Mouse (Mus musculus) cerebellum, adult 2 months (tissue): ENCODE data around the gene Fcrla. TPM values are rescaled to one million over a fixed set of nuclear protein-coding genes. Genes with fewer than 3 reads are reported as not detected.
"Not testable (repeated sequence)": the region's sequence is repeated elsewhere in the genome, so short reads cannot be mapped to it uniquely, and the experiment has no call there.

ENCODE experiments used
- DNase-seq, 2 experiments: peaks; one replicate each; pipeline ENCODE4 v3.0.0; 2021
- H3K27ac ChIP-seq: fragments of 200-500 bp; 2 replicates; pipeline ENCODE4 v1.5.1; 2012; ENCODE audit warnings: low read length, control low read depth, inconsistent platforms; ENCODE audit not compliant: insufficient read depth
- H3K27me3 ChIP-seq: fragments of 200-500 bp; 2 replicates; pipeline ENCODE4 v1.6.1; 2012; ENCODE audit warnings: inconsistent platforms, mild to moderate bottlenecking, low read length, moderate library complexity; ENCODE audit not compliant: control insufficient read depth, insufficient read depth
- H3K4me1 ChIP-seq: fragments of 200-500 bp; 2 replicates; pipeline ENCODE4 v1.6.1; 2011; ENCODE audit warnings: low read length; ENCODE audit not compliant: control insufficient read depth, insufficient read depth
- H3K4me3 ChIP-seq: fragments of 200-500 bp; replicated peaks from 2 replicates; pipeline ENCODE3; 2011; ENCODE audit warnings: mild to moderate bottlenecking, low read depth, low read length, control low read depth; ENCODE audit not compliant: insufficient read depth
- CTCF ChIP-seq: fragments of 200-500 bp; IDR thresholded peaks from 2 replicates; pipeline ENCODE4 v1.5.1; 2011; ENCODE audit warnings: low read depth, mild to moderate bottlenecking, control low read depth, low read length, moderate library complexity, borderline replicate concordance; ENCODE audit not compliant: insufficient read depth
- POLR2A ChIP-seq: fragments of 200-500 bp; IDR thresholded peaks from 2 replicates; pipeline ENCODE4 v1.6.1; 2011; ENCODE audit warnings: low read length, control low read depth, borderline replicate concordance; ENCODE audit not compliant: insufficient read depth
- WGBS: fragments of 180-500 bp; shearing (Covaris S2); methylation state at CpG from one replicate; pipeline ENCODE4 v1.1.7; 2018; 5-methylcytosine and 5-hydroxymethylcytosine counted together
- polyA plus RNA-seq: library from polyadenylated mRNA; depleted of rRNA; stranded (reverse); fragments of >200 nt; gene quantifications from 2 replicates; pipeline ENCODE4 v1.2.3, GENCODE M21; 2012; rRNA removed

The Fcrla gene
- polyA plus RNA-seq: 0.19 and 0.23 TPM in 2 replicates

DNA sequence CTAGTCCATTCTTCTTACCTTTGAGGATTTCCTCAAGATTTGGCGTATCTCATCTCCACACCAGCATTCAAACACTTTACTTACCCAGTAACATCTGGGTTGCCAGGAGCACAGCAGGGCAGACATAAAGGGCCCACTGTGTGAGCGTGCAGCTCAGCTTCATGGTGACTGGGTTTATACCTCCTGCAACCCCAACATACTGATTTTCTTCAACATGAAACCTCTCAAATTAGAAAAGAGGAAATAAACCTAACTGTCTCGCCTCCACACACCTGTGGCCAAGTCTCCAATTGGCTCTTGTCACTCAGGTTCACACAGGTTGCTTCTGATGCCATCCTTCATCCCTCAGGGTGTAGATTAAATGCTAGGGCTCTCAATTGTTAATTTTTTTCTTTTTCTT, at the start of gene Fcrla:
Gene Fcrla, minus strand, starts transcription at position 206 of the 400 bp plus-strand sequence.
- Histone ChIP-seq H3K4me3 (no peak within 1 kb of the TSS), H3K27ac (no peak within 1 kb of the TSS), H3K4me1 (no peaks in the 10 kb centered on the region), H3K27me3 (no peaks in the 10 kb centered on the region)
- TF ChIP-seq CTCF (no peak), POLR2A (no peak)
- no peak for DNase-seq
- WGBS: 77% methylated on average over 3 of the region's 3 CpGs

DNA sequence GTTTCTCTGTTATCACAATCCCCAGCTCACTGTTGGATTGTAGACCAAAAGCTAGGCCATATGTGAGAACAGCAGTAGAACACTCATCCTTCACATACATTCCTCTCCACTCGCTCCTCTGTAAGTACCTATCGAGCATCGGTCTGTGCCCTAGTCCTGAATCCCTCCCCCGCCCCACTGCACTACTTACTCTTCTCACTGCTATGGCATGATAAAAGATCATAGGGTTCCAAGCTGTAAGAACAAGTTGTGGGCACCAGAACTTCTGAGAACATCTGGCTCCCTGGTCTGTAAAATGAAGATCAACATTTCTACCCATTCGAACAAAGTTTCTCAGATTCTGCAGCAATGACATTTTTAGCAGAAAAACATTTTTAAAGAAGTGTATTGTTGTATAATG, 49.1 kb upstream of the Fcrla start, which contains the start of gene Fcgr2b:
Gene Fcgr2b, minus strand, starts transcription at position 101 of the 400 bp plus-strand sequence.
- Histone ChIP-seq H3K27me3 (no peaks in the 10 kb centered on the region), H3K4me1 (no peaks in the 10 kb centered on the region; the same call in 1 of the 2 replicates), H3K27ac (no peak within 1 kb of the TSS), H3K4me3 (no peak within 1 kb of the TSS)
- WGBS: 91% methylated on average over 5 of the region's 5 CpGs
- no peak for DNase-seq
- no peak for TF ChIP-seq POLR2A

DNA sequence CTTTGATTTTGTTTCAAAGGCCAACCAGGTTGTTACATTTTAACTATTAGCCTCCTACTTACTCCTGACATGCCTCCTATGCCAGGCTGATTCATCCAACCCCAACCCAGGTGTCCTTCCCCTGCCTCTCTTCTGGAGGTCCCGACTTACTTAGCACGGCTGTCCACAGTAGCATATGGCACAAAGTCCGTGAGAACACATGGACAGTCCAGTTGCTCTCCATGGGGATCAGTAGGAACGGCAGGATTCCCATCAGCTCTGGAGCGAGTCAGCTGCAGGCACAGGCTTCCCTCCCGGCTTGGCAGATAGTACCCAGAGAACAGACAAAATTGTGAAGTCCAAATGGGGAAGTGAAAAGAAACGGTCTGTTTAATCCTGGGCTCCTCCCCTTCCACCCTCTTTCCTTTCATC, 48.4 kb upstream of the Fcrla start:
- no peak overlapping the region for H3K4me3 ChIP-seq
- WGBS: 7% methylated on average over 7 of the region's 7 CpGs
- no peaks in the 10 kb centered on the region for H3K27me3 ChIP-seq
- H3K27ac ChIP-seq: no peak overlapping the region
- no peak for TF ChIP-seq CTCF
- TF ChIP-seq POLR2A: no peak
- no peaks in the 10 kb centered on the region; the same call in 1 of the 2 replicates for H3K4me1 ChIP-seq
- peak in 1 of 2 experiments; percentile 27 for DNase-seq

DNA sequence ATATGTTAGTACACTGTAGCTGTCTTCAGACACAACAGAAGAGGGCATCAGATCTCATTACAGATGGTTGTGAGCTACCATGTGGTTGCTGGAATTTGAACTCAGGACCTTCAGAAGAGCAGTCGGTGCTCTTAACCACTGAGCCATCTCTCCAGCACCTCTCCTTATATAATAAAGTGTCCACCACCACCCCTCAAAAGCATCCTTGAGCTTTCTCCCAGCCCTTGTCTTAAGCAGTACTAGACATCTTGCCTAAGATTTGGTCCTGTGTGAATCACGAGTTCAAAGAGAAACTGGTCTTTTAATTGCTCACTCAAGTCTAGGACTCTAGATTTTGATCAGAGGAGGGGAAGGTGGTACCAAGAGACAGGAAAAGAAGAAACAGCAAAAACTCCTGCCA, 48.0 kb upstream of the Fcrla start:
- not testable (repeated sequence) for H3K4me1 ChIP-seq, DNase-seq, H3K4me3 ChIP-seq, H3K27ac ChIP-seq, H3K27me3 ChIP-seq
- WGBS: 69% methylated on average over 2 of the region's 2 CpGs

DNA sequence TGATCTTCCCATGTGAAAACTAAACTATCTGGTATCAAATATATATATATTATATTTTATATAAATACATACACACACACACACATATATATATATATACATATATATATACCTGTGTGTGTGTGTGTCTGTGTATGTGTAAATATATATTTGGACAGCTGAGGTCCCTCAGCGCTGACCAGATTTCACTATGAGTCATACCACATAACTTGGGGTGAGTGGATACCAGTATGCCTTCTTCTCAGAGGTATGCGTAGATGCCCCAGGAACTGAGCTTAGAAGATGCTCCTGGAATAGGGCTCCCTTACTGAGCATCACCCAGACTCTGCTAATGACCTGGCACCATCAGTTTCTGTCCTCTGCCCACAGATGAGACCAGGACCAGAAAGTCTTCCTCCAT, 47.4 kb upstream of the Fcrla start:
- DNase-seq: no peak
- H3K27me3 ChIP-seq: no peaks in the 10 kb centered on the region
- H3K4me1 ChIP-seq: no peaks in the 10 kb centered on the region; the same call in 1 of the 2 replicates
- H3K4me3 ChIP-seq: no peak overlapping the region
- no peak overlapping the region for H3K27ac ChIP-seq
- WGBS: 98% methylated on average over 2 of the region's 2 CpGs
- no peak for TF ChIP-seq CTCF
- no peak for TF ChIP-seq POLR2A

DNA sequence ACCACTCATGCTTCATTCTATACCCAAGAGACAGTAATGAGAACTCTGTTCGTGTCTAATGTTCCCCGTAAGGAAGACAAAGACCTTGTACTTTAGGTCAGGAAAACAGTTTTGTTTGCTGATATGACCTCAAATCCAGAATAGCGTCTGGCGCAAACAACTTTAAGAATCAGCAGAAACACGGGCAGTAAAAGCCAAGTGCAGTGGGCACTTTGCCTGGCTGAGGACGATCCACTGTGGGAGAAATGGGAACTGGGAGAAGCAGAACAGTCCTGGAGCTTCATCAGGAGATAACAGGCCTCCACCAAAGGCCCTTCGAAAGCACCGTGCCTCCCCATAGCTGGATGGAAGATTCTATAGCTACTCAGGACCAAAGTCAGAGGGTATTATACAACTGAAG, 46.8 kb upstream of the Fcrla start:
- Histone ChIP-seq H3K4me1 (no peaks in the 10 kb centered on the region; the same call in 1 of the 2 replicates), H3K27me3 (no peaks in the 10 kb centered on the region), H3K4me3 (no peak overlapping the region), H3K27ac (no peak overlapping the region)
- no peak for DNase-seq
- TF ChIP-seq POLR2A: no peak
- TF ChIP-seq CTCF: no peak
- WGBS: 78% methylated on average over 8 of the region's 8 CpGs

DNA sequence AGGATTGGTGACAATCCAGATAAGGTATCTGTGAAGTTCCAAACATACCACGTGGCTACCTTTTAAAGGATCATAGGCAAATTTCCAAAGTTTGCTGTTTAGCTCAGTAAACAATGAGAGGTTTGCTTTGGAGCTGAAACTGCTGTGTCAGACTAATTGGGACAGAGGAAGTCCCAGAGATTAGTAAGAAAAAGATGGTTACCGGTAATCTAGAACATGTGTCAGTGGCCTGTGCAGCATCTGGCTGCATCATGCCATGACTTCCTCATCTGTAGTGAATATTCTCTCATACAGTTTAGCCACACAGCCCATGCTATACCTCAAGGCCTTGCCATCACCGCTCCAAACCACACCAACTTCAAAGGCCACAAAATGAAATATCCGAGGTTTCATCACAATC, 45.6 kb upstream of the Fcrla start:
- no peak for DNase-seq
- no peaks in the 10 kb centered on the region for H3K27me3 ChIP-seq
- WGBS: 84% methylated on average over 4 of the region's 4 CpGs
- no peak overlapping the region for H3K4me3 ChIP-seq
- no peak for TF ChIP-seq POLR2A
- no peak for TF ChIP-seq CTCF
- no peak overlapping the region for H3K27ac ChIP-seq
- no peaks in the 10 kb centered on the region; the same call in 1 of the 2 replicates for H3K4me1 ChIP-seq

DNA sequence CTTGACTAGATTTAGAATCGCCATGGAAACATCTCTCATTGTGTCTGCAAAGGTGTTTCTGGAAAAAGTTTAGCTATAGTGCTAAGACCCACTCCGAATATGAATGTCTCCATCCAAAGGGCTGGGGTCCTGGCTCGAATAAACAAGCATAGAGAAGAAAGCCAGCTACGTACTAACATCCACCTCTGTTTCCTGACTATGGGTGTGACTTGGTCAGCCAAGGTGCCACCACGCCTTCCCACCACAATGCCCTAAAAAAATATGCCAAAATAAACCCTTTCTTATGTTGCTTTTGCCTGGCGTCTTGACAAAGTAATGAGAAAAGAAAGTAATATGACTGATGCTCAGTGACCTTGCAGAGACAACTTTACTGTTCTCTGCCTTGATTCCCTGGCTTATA, 45.1 kb upstream of the Fcrla start:
- 86% methylated on average over 6 of the region's 6 CpGs for WGBS
- no peak for TF ChIP-seq CTCF
- TF ChIP-seq POLR2A: no peak
- DNase-seq: no peak
- H3K4me3 ChIP-seq: no peak overlapping the region
- H3K27ac ChIP-seq: no peak overlapping the region
- H3K27me3 ChIP-seq: no peaks in the 10 kb centered on the region
- H3K4me1 ChIP-seq: no peaks in the 10 kb centered on the region; the same call in 1 of the 2 replicates

DNA sequence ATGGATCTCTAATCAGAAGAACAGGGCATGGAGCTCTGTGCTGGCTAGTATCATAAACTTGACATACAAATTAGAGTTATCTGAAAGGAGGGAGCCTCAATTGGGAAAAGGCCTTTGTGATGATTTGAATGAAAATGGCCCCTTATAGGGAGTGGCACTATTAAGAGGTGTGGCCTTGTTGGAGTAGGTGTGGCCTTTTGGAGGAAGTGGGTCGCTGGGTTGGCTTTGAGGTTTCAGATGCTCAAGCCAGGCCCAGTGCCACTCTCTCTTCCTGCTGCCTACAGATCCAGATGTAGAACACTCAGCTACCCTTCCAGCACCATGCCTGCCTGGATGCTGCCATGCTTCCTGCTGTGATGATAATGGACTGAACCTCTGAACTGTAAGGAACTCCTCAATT, 41.2 kb upstream of the Fcrla start:
- no peak overlapping the region for H3K4me3 ChIP-seq
- WGBS: 71% methylated on average over 1 of the region's 1 CpGs
- H3K27me3 ChIP-seq: no peaks in the 10 kb centered on the region
- H3K27ac ChIP-seq: no peak overlapping the region
- TF ChIP-seq POLR2A (no peak), CTCF (no peak)
- H3K4me1 ChIP-seq: no peaks in the 10 kb centered on the region
- no peak for DNase-seq
